Mouse (Mus musculus) liver, adult 2 months (tissue): ENCODE measurements at regions not wholly inside any gene's neighbourhood (a gene's known extent, or its start where the extent isn't known, plus 50 kb on each side); places are given as distances from the start of the nearest gene placed in this dataset.
"Not testable (repeated sequence)": the region's sequence is repeated elsewhere in the genome, so short reads cannot be mapped to it uniquely, and the experiment has no call there.

Source experiments
- CTCF ChIP-seq: fragments of 200-500 bp; IDR thresholded peaks from 2 replicates; pipeline ENCODE4 v1.5.1; 2011; ENCODE audit warnings: low read depth, low read length, control low read depth
- POLR2A ChIP-seq: fragments of 200-500 bp; IDR thresholded peaks from 2 replicates; pipeline ENCODE4 v1.6.1; 2011; ENCODE audit warnings: low read length, control low read depth; ENCODE audit not compliant: insufficient read depth; ENCODE audit errors: extremely low read depth

GRCm38 (mm10) chr14:52683636-52684035 lies 188.1 kb upstream of the Olfr1507 start:
- not testable (repeated sequence) for TF ChIP-seq POLR2A, CTCF
